Mouse (Mus musculus) ES-E14 (cell line): ENCODE measurements around the gene Elf4. TPM values are rescaled to one million over a fixed set of nuclear protein-coding genes. Genes with fewer than 3 reads are reported as not detected.
A peak's percentile ranks its signal among the peaks of the same experiment; 100 is the strongest.

Source experiments
- DNase-seq: peaks from one replicate; pipeline ENCODE4 v3.0.0-alpha.2; 2013; ENCODE audit warnings: low read depth, low spot score
- H3K27ac ChIP-seq: 2 replicates; pipeline ENCODE4 v1.5.1; 2012; ENCODE audit warnings: low read depth, mild to moderate bottlenecking, low read length, moderate library complexity, mixed read lengths; ENCODE audit not compliant: poor library complexity, insufficient read depth, severe bottlenecking
- H3K36me3 ChIP-seq: 2 replicates; pipeline ENCODE4 v1.6.1; 2012; ENCODE audit warnings: mild to moderate bottlenecking, low read length, moderate library complexity, mixed read lengths; ENCODE audit not compliant: control insufficient read depth, poor library complexity, insufficient read depth, severe bottlenecking
- H3K4me1 ChIP-seq, 2 experiments: fragments of 150-350 bp in 1 of 2; sonication (generic) in 1 of 2; 2 replicates each; pipeline ENCODE4 v1.6.1; 2012; ENCODE audit warnings: low read length in 2 of 2, mild to moderate bottlenecking in 1 of 2, mixed read lengths in 1 of 2; ENCODE audit not compliant: control insufficient read depth in 2 of 2, insufficient read depth in 2 of 2, poor library complexity in 1 of 2
- H3K4me3 ChIP-seq, 2 experiments: fragments of 150-350 bp in 1 of 2; sonication (generic) in 1 of 2; 2 replicates each; pipeline ENCODE4 v1.5.1; 2012; ENCODE audit warnings: low read length in 2 of 2, low read depth in 1 of 2, mild to moderate bottlenecking in 1 of 2, mixed read lengths in 1 of 2; ENCODE audit not compliant: insufficient read depth in 1 of 2, poor library complexity in 1 of 2, severe bottlenecking in 1 of 2
- H3K9ac ChIP-seq: 2 replicates; pipeline ENCODE4 v1.6.1; 2012; ENCODE audit warnings: low read depth, mild to moderate bottlenecking, low read length, mixed read lengths; ENCODE audit not compliant: poor library complexity, insufficient read depth, severe bottlenecking
- H3K9me3 ChIP-seq: fragments of 150-350 bp; sonication (generic); 2 replicates; pipeline ENCODE4 v1.6.1; 2012; ENCODE audit warnings: low read depth, mild to moderate bottlenecking, low read length; ENCODE audit not compliant: control insufficient read depth, insufficient read depth
- CHD2 ChIP-seq: IDR thresholded peaks from 2 replicates; pipeline ENCODE4 v1.6.1; 2014; ENCODE audit warnings: mild to moderate bottlenecking, low read depth, low read length, inconsistent platforms
- HCFC1 ChIP-seq: IDR thresholded peaks from 2 replicates; pipeline ENCODE4 v1.6.1; 2012; ENCODE audit warnings: low read length, inconsistent platforms, borderline replicate concordance; ENCODE audit not compliant: insufficient read depth
- MAFK ChIP-seq: IDR thresholded peaks from 2 replicates; pipeline ENCODE4 v1.6.1; 2014; ENCODE audit warnings: mild to moderate bottlenecking, low read depth, low read length, inconsistent platforms; ENCODE audit not compliant: insufficient read depth
- ZC3H11A ChIP-seq: IDR thresholded peaks from 2 replicates; pipeline ENCODE4 v1.6.1; 2012; ENCODE audit warnings: low read depth, mild to moderate bottlenecking, inconsistent platforms, low read length, borderline replicate concordance
- ZNF384 ChIP-seq: IDR thresholded peaks from 2 replicates; pipeline ENCODE4 v1.6.1; 2012; ENCODE audit warnings: low read depth, low read length, inconsistent platforms
- in situ Hi-C, 2 experiments: fragments of 600-800 bp; cut with MboI; formaldehyde crosslinking; loops; one replicate each; pipeline ENCODE4 v1.15.1; 2025; ENCODE audit warnings: low sequenced_read_pairs in 2 of 2, inconsistent platforms in 1 of 2; ENCODE audit not compliant: unreplicated experiment in 2 of 2
- total RNA-seq: library from RNA; depleted of rRNA; stranded (reverse); fragments of 300-350 nt; gene quantifications from 2 replicates; pipeline ENCODE4 v1.2.3, GENCODE M21; 2012

Gene Elf4
- total RNA-seq, 1 experiment, result 2.7 TPM

- TF ChIP-seq ZC3H11A, result no peak
- TF ChIP-seq HCFC1, result no peak
- no peak for TF ChIP-seq ZNF384
- TF ChIP-seq CHD2, result no peak
- TF ChIP-seq MAFK, result no peak
- H3K9ac ChIP-seq, result peak overlapping the region; percentile 74
- H3K27ac ChIP-seq, result no peak overlapping the region
- peaks cover 0 to 6% of the 10 kb centered on the region in 2 experiments; a peak in 1 of 4 replicates for H3K4me1 ChIP-seq
- H3K9me3 ChIP-seq, result no peaks in the 10 kb centered on the region
- in situ Hi-C loops, result no loop called here
- peak overlapping the region; percentile 72 to 81 for H3K4me3 ChIP-seq
- no peak for DNase-seq
- no peaks in the 10 kb centered on the region for H3K36me3 ChIP-seq
Observed at GRCm38 (mm10) chrX:48453736-48454494, 9.0 kb downstream of the Elf4 start.

GRCm38 (mm10) chrX:48452931-48453673 is 9.8 kb downstream of the Elf4 start:
- peak overlapping the region; percentile 74 for H3K9ac ChIP-seq
- no peak overlapping the region for H3K27ac ChIP-seq
- DNase-seq, result no peak
- H3K36me3 ChIP-seq, result no peaks in the 10 kb centered on the region
- in situ Hi-C loops, result no loop called here
- H3K4me3 ChIP-seq, result peak overlapping the region; percentile 62 to 81
- TF ChIP-seq ZNF384 (no peak), ZC3H11A (no peak), MAFK (no peak), CHD2 (no peak), HCFC1 (no peak)
- no peaks in the 10 kb centered on the region for H3K9me3 ChIP-seq
- peaks cover 0 to 6% of the 10 kb centered on the region in 2 experiments; a peak in 1 of 4 replicates for H3K4me1 ChIP-seq

DNA sequence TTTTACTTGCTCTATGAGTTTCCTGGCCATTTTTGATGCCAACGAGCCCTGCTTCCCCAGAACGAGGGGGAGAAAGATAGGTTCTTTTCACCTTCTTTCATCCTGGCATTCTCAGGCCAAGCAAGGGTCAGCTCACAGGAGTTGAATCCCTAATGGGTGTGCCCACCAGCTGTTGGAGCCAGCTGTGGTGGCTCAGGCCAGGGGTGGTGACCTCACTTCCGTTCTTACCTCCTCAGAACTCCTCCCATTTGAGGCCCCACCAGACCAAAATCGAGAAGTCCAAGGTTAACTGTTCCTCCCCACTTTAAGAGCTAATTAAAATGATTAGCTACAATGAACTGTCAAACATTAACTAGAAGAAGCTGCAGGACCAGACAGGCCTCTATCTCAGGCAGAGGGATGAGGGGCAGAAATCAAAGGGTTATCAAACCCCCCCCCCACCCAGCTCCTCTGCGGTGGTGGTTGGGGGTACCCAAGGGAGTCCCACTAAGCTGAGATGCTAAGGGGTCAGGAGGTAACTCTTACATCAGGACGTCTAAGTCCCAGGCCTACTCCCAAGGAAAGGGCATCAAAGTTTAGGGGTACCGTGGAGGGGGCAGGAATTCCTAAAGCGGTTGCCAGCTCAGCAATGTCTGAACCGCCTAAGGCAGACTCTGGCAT is 10.6 kb downstream of the Elf4 start:
- Histone ChIP-seq H3K27ac (no peak overlapping the region), H3K36me3 (no peaks in the 10 kb centered on the region), H3K4me1 (peaks cover 0 to 6% of the 10 kb centered on the region in 2 experiments; a peak in 1 of 4 replicates), H3K9me3 (no peaks in the 10 kb centered on the region), H3K9ac (0 out of 2 replicates have a peak overlapping the region, but pooled peaks have one; percentile 74), H3K4me3 (peak overlapping the region; percentile 62 to 81; a peak in 2 of 4 replicates)
- DNase-seq, result no peak
- in situ Hi-C loops, result no loop called here
- TF ChIP-seq HCFC1 (no peak), CHD2 (no peak), MAFK (no peak), ZNF384 (no peak), ZC3H11A (no peak)

DNA sequence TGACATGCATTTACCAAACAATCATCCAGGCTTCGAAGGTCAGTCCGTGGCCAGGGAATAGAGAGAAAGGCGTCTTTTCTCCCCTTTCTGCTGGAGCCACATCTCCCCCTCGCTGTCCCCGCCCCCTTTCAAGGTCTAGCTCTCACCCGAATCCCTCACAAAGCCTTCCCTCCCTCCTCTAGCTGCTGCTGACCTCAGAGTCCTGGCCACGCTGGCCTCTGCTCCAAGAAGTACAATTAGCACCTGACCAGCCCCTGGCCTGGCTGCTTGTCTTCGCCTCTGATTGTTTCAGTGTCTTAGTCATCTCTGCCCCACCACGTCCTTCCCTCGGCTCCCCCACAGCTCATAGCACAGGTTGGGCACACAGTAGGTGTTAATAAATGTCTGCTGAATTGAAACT is 13.3 kb downstream of the Elf4 start:
- in situ Hi-C loops, result no loop called here
- Histone ChIP-seq H3K9ac (no peak overlapping the region), H3K4me1 (peaks cover 0 to 6% of the 10 kb centered on the region in 2 experiments; a peak in 1 of 4 replicates), H3K27ac (no peak overlapping the region), H3K4me3 (no peak overlapping the region), H3K36me3 (no peaks in the 10 kb centered on the region), H3K9me3 (no peaks in the 10 kb centered on the region)
- TF ChIP-seq HCFC1 (no peak), MAFK (no peak), ZNF384 (no peak), CHD2 (no peak)
- no peak for DNase-seq
